Mouse (Mus musculus) frontal cortex, postnatal 25 days (tissue): ENCODE data around the gene Psmg4.

Experiments
- DNase-seq, 2 experiments: peaks; one replicate each; pipeline ENCODE4 v3.0.0; 2022; ENCODE audit warnings: low spot score in 2 of 2

Gene Psmg4

GRCm38 (mm10) chr13:34195676-34196075 is 32.9 kb downstream of the Psmg4 start:
- DNase-seq = no peak

- DNase-seq = no peak
Measured at GRCm38 (mm10) chr13:34205216-34205615, 42.5 kb downstream of the Psmg4 start.

- no peak for DNase-seq
Measured at GRCm38 (mm10) chr13:34207714-34208470, 45.1 kb downstream of the Psmg4 start.

GRCm38 (mm10) chr13:34211261-34211775 is 48.6 kb downstream of the Psmg4 start:
- no peak for DNase-seq

GRCm38 (mm10) chr13:34212735-34213212 is 50.0 kb downstream of the Psmg4 start:
- DNase-seq = no peak

- DNase-seq = no peak
Measured at GRCm38 (mm10) chr13:34214855-34215254, 52.1 kb downstream of the Psmg4 start.

GRCm38 (mm10) chr13:34218776-34219175 is 56.0 kb downstream of the Psmg4 start:
- no peak for DNase-seq

- DNase-seq = no peak
Measured at GRCm38 (mm10) chr13:34219728-34220127, 57.0 kb downstream of the Psmg4 start.

GRCm38 (mm10) chr13:34222985-34223384 is 60.2 kb downstream of the Psmg4 start:
- no peak for DNase-seq

- DNase-seq = no peak
Measured at GRCm38 (mm10) chr13:34226940-34227339, 64.2 kb downstream of the Psmg4 start.
